Mouse (Mus musculus): ENCODE data around the gene Ccdc88b.
"Not testable (repeated sequence)": the region's sequence is repeated elsewhere in the genome, so short reads cannot be mapped to it uniquely, and the experiment has no call there.

The Ccdc88b gene

DNA sequence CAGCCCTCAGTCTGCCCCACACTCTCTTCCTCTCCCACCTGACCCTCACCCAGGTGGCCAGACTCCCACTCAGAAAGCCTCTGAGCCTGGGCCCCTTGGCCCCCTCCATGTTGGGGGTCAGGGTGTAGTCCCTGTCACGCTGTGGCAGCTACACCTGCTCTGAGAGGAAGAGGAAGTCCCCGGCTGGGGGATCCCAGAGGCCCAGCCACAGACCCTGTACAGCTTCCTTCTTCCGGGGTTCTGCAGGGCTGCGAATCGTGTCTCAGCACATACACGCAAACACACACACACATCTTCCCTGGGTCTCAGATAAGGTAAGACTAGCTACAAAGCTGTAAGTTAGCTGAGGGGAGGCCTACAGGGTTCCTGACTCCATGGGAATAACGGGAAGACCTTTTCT lies at the start of gene Ccdc88b:
Gene Ccdc88b (minus strand): TSS at position 181 of the 400 bp plus-strand sequence.
- DNase-seq = peak; percentile 50 to 67

DNA sequence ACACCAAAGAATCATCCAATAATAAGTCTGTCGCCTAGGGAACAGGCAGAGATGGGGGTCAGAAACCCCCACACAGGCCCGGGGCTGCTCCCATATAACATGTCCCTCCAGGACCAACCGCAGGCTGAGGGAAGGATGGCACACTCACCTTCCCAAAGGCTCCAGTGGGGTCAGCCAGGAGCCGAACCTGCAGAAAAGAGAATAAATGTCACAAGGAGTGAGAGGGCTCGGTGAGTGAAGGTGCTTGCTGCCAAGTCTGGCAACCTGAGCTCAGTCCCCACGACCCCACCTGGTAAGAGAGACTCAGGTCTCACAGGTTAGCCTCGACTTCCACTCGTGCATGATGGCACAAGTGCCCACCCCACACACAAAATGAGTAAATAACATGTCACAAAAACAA lies 49.1 kb upstream of the Ccdc88b start:
- no peak for DNase-seq

DNA sequence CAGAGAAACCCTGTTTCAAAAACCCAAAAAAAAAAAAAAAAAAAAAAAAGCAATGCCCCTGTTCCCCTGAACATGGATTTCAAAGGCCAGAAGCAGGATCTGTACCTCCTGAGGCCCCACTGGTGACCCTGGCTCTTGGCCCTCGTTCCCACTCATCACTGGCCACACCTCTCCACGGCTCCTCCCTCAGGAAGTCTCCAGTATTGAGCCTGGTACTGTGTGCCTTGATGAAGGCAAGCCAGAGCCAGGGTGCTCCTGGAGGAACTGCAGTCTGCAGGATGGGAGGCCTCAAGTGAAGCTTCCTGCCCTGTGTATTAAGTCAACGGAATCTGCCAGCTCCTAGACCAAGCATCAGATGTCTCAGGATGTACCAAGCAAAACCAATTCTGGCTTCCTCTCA lies 48.2 kb upstream of the Ccdc88b start:
- DNase-seq = no peak

DNA sequence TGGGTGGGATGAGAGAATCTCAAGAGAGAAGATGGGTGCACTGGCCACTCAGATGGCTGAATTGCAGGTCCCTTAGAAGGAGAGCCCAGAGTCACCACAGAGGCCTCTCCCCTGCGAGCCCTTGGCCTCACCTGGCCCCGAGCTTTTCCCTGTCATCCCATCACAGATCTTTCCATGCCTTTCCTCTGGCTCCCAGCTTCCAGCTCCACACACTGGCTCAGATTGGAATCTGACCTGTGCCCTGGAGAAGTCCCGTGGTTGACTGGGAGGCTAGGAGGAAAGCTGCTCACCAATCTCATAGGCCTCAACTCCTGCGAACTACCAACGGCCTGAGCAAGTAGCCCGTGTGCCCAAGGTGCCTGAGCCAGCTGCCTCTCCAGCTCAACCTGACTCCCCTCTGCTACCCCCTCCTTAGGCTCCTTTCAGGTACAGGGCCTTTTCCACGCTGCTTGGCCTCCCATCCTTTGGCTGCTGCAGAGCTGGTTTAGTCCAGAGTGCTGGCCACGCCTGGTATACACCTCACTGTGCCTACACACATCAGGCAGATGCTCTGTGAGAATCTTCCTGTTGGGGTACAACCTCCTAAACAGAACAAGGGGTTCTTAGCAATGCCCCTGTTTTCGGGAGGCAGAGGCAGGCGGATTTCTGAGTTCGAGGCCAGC lies 47.6 kb upstream of the Ccdc88b start:
- no peak for DNase-seq

DNA sequence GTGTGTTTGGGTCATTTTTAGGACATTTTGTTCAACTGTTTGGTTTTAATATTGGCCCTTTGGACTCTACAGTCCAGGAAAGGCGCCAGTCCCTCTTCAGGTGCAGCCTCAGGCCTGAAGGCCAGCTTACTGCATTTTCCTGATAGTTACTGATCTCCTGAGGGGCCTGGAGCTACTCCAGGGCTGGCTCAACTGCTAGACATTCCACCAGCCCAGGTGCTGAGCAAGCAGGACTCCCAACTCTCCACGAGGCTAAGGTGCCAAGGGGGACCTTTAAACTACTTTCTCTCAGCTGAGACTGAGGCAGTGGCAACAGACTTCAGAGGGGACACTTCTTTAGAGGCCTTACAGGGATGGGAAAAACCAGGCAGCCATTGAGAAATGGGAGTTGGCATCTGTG lies 46.8 kb upstream of the Ccdc88b start:
- no peak for DNase-seq

DNA sequence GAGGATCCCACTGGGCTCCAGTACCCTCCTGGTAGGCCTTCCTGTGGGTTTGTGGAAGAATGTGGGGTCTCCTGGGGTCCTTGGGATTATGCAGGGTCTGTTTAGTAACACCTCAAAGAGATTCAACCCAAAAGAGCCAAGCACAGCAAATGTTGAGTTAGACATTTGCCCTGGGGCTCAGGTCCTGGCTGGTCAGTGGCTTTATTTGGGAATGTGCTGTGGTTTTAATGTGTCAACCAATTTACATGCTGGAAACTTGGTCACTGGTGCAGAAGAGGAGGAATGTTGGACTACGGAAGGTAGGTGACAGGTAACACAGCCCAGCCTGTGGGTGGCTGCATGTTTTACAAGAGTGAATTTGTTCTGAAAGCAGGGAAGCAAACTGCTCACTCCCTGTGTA lies 45.0 kb upstream of the Ccdc88b start:
- DNase-seq = no peak

DNA sequence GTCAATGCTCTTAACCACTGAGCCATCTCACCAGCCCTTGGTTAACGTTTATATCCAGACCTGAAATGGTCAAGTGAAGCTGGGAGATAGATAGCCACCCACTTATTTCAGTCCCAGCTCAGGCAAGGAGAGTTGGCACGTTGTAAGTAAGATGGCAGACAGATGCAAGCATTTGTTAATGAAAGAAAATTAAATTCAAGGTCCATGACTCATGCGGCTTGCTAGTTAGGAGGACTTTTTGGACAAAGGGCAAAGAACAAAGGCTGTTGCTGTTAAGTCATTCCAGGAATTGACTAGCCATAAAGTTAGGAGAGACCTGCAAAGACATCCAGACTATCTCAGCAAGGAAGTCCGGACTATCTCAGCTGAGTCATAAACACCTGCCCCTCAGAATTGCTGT lies 41.6 kb upstream of the Ccdc88b start:
- DNase-seq = no peak

DNA sequence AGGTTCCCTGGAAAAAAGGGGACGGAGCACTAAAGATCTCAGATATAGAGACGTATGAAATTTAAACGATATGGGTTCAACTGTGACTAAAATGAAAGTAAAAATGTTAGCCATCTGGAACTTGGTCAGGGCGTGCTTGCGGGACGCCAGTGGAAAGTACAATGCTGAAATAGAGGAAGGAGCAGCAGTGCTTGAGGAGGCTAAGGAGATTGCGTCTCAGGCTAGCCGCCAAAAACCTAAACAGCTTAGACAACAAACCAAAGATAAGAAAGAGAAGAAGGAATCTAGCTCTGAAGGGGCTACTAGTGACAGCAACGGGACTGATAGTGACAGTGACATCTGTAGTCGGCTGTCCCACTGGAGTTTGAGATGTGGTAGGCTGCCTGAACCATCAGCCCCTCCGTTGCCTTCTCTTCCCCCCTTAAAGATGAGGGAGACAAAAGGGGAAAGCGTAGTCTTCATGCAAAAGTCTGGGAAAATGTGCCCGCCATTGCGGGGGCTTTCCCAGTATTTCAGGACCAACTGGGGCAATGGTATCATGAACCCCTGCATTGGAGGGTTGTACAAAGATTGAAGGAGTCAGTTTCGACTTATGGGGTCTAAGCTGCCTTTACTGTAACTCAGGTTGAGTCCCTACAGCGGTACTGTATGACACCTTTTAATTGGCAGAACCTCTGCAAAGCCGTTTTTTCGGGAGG lies 37.7 kb upstream of the Ccdc88b start:
- DNase-seq = not testable (repeated sequence)

DNA sequence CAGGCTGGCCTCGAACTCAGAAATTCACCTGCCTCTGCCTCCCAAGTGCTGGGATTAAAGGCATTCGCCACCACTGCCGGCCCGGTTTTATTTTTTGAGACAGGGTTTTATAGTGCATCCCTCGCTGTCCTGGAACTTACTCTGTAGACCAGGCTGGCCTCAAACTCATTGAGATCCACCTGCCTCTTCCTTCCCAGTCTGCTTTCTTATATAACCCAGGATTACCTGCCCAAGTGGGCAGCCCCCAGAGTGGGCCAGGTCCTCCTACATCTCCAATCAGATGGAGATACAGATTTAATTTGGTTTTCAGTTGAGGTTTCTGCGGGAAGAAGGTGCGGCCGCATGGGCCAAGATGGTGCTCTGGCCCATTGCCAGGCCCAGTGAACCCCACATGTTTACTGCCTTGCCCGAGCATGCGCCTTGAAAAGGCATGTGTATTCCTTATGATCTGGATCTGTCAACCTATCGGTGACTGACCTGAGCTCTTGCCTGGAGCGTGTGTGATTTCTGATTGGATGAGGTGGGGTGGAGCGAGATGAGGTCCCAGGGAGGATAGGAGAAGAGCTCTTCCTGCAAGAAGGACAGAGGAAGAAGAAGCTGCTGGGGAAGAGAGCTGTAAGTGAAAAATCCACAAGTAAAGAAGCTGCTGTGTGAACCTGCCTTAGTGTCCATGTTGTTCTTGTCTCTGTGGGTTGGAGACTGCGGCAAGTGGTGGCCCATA lies 35.9 kb upstream of the Ccdc88b start:
- no peak for DNase-seq

DNA sequence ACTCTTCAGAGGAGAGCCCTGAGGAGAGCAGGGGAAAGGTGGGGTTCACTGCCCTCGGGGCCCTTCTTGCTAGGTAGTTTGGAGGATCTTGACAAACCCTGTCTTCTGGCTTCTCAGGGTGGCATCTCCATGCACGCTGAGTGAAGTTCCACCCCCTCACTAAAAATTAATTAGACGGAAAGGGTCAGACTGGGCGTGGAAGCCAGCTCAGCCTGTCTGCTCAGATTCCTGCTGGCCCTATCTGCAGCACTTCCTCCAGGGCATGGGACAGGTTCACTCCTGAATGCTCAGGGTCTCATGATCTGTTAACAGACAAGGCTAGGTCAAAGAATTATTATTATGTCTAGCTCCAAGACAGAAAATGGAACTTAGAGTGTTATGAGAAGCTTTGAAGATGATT lies 34.5 kb upstream of the Ccdc88b start:
- no peak for DNase-seq

DNA sequence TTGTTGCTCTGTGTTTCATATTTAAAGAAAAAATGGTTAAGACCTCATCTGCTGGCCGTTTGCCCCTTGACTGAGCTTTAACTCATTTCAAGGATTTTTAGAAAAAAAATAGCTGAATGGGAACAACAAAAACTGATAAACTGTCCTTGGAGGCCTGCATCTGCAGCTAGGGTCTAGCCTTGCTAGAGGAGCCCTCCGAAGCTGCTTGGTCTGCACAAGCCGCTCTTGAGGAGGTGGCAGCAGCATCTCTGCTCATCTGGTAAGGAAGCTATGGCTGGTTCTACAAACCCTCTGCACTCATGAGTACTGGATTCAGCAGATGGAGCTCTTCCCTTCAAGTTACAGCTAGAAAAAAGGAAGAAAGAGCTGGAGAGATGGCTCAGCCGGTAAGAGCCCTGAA lies 20.0 kb upstream of the Ccdc88b start:
- DNase-seq = no peak

DNA sequence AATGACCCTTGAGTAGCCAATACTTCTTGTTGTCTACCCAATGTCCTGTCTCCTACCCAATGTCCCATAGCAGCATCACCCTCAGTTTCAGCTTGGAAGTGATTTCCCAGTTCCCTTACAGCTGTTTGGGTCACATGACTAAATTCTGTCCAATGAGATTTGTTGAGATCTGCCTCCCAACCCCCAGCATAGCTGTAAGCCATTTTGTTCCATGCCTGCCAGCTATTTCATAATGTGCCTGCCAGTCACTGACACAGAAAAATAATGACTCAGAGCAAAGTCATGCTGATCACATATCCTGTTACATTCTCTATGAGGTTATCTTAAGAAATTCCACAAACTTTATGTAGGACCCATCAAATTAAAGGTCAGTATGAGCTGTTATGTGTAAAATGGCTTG lies 18.8 kb upstream of the Ccdc88b start:
- DNase-seq = no peak

DNA sequence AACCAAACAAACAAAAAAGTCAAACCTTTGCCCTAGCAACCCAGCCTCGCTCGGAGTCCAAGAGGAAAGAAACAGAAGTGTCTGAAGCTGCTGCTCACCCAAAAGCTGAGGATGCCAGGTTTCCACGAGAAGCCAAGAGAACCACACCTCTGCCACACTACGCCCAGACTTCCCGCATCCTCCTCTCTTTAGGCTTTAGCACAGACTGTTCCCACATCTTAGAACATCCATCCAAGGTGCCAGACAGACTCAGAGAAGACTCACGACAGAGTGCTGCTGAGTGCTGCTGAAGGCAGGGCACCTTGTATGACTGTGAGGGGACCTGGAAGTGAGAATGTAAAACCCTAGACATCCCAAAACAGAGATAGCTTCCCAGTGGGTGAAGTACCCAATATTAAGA lies 17.8 kb upstream of the Ccdc88b start:
- DNase-seq = no peak

DNA sequence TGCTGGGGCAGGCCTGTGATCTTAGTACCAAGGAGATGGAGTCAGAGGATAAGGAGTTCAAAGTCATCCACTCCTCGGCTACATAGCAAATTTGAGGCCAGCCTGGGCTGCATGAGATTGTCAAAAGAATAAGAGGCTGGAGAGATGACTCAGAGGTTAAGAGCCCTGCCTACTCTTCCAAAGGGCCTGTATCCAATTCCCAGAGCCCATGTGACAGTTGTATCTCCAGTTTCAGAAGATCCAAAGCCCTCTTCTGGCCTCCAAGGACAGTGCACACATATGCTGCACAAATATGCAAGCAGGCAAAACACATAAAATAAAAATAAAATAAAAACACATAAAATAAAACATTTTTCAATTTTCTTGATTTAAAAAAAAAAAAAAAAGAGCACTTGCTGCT lies 16.2 kb upstream of the Ccdc88b start:
- no peak for DNase-seq

DNA sequence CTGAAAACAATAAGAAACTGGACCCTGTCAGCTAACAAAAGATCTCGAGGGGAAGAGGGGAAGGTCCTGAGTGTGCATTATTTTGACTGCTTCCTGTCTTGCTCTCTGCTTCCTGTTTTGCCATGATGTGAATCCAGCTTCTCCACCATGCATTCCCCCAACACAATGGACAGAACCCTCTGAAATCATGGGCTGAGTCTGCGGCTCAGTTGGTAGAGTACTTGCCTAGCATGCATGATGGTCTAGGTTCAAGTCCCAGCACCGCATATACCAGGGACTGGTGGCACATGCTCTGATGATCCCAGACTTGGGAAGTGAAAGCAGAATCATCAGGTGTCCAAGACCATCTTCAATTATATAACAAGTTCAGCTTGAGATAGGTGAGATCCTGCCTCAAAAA lies 14.7 kb upstream of the Ccdc88b start:
- DNase-seq = no peak

DNA sequence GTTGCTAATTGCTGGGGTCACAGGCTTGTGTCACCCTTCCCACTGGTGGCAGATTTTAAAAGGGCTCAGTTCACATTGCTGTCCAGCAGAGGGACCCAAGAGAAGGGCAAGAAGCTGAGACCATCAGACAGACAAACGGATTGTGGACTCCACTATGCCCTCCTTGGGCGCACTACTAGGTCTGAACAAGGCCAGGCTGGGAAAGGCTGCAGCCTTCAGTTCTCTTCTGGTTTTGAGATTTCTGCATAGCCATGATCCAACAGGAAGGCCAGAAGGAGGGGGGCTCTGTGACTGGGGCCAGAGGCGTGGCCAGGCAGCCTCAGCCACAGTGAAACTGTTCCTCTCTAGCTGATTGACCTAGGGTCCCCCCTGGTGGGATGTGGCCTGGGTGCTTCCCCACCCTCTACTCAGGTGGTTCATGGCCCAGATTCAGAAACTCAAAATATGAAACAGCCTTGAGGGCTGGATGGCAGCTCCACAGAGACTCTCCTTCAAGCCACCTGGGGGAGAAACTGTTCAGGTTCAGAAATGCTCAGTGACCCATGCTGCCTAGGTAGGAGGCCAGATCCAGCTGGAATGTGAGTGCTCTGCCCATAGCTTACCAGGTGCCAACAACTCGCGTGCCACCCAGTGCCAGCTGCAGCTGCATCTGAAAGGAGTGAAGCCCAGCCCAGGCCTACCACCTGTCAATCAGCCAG lies 13.7 kb upstream of the Ccdc88b start:
- DNase-seq = no peak

DNA sequence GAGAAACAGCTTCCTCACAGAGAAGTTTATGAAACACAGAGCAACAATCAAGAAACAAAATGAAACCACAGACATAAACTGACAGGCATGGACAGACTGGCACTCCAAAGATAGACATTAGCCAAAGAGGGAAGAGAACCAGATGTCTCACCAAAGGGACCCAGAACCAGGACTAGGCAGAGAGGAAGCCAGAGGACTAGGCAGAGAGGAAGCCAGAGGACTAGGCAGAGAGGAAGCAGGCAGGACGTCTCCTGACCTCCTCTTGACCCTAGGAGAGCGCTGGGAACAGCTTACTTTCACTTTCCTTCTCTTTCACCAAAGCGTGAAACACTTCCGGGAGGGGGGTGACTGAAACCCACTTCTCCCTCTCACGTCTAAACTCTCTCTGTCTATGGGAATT lies 11.3 kb upstream of the Ccdc88b start:
- peak; percentile 76 to 81 for DNase-seq

DNA sequence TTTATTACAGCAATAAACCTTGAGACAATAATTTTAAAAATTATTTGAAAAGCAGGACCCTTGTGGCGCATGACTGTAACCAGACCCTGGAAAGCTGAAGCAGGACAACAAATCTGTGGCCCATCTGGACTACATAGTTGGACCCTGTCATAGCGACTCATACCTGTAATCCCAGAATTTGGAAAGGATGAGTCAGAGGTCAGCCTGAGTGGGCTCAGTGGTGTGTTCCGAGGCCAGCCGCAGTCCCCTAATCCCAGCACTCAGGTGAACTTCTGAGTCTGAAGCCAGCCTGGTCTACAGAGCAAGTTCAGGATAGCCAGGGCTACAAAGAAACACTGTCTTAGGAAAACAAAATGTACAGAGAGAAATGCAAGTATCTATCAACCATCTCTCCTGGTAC lies 3.4 kb upstream of the Ccdc88b start:
- no peak for DNase-seq

DNA sequence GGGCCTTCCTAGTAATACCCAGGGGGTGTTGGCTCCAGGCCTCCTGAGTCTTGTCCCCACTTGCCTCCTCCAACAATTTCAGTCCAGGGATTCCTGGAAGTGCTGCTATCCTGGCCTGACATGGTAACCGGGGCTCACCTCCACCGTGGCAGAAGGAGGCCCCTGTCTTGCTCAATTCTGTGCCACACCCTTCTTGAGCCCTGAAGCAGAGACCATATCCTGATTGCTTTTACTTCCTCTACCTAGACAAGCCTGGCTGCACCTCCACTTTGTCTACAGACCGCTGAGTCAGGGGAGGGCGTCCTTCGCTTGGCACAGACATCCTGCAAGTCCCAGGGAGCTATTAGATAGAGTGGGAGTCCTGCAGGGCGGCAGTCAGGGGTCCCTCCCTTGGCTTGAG lies 2.7 kb upstream of the Ccdc88b start:
- DNase-seq = peak in 1 of 2 experiments; percentile 49

DNA sequence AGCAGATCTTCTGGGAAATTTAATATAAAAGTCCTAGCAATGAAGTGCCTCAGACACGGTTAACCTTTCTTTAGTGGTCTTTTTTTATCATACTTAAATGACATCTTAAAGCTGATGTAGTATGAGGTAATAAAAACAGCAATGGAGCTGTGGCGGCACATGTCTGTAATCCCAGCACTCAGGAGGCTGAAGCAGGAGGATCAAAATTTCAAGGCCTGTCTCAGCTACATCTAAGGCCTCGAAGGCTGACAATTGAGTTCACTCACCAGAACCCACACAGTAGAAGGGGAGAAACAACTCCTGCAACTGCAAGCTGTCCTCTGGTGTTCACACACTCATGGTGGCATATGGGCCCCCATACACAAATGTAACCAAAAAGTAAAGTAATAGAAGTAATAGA lies 2.0 kb upstream of the Ccdc88b start:
- DNase-seq = no peak

DNA sequence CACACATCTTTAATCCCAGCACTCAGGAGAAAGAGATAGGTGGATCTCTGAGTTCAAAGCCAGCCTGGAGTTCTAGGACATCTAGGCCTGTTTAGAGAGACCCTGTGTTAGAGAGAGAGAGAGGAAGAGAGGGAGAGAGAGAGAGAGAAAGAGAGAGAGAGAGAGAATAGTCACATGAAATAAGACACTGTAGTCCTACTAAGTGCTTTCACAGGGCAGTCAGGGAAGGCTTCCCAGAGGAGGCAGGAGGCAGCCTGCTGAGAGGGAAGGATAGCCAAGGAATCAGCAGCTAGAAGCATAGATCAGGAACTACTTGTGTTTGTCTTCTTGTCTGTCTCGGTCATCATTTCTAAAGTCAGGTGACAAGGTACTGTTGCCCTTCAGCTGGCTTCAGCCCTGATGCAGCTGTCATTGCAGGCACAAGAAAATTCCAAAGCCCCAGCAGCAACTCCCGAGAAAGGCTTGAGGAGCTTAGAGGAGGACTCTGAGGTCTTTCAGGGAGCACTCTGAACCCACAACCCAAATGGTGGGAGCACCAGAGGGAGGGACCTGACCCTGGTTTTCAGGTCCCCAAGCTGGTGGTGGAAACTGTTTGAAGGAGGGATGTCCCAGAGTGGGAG lies 1.1 kb upstream of the Ccdc88b start:
- no peak for DNase-seq

DNA sequence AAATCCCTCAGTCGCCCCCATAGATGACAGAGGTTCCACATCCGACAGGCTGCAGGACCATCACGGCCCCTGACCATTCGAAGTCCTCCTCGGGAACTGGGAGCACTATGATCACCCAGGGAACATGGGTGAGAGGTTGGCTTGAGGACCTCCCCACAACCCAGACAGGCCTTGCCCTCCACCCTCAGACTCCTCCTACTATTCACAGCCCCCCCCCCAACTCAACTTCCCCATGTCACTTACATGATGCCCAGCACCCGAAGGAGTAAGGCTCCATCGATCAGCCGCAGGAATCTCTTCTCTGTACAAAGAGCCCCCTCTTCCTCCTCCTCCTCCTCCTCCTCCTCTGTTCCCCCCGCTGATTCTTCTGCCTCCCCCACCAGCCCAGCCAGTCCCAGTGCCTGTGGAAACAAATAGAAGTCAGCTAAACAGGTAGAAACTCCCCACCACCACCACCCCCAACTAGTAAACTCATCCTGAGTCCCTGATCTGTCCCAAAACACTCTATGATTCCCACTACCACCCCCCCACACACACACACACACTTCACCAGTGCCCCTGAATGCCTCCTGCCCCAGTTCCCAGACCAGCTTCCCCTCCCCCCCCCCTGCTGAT lies 513 bp downstream of the Ccdc88b start:
- no peak for DNase-seq

DNA sequence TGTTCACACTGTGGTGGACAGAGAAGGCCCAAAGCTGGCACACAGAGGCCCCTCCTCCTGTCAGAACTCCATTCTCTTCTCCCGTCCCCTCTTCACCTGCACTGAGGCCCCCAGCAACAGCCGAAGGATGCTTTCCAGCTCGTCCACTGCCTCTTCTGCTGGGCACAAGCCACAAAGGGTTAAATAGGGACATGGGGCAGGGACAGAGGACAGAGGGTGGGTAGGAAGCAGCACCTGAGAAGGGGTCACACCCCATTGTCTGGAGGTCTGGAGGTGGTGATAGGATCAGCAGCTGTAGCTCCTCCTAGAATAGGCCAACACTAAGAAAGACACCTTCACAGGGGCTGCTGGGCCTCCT lies 1.0 kb downstream of the Ccdc88b start:
- no peak for DNase-seq

Measured in lung, adult 18-20 months (tissue).